Mouse (Mus musculus) neural tube, postnatal 0 days (tissue): ENCODE measurements around the gene Ercc6l. TPM values are rescaled to one million over a fixed set of nuclear protein-coding genes. Genes with fewer than 3 reads are reported as not detected.

ENCODE experiments used
- polyA plus RNA-seq: library from polyadenylated mRNA; unstranded; fragments of >200 nt; fragmentation: Nextera tagmentation; extraction: Ambion mirVana; gene quantifications from 2 replicates; pipeline ENCODE4 v1.2.1, GENCODE M21; 2015

Ercc6l gene
- polyA plus RNA-seq, result 0.51 and 0.67 TPM in 2 replicates

GRCm38 (mm10) chrX:102156618-102157422 is at the start of gene Ercc6l:
Ercc6l (minus strand) TSS chrX:102157091.

GRCm38 (mm10) chrX:102188712-102189497 is 32.0 kb upstream of the Ercc6l start, which contains the start of gene Rps4x:
Rps4x (minus strand) TSS chrX:102189394.

GRCm38 (mm10) chrX:102119042-102119864 is 37.6 kb downstream of the Ercc6l start, which contains the start of gene Pin4:
Pin4 (plus strand) TSS chrX:102119447.

Other genes with a start within 250 kb of the Ercc6l start
- gene Rtl5, start 85.8 kb downstream of the Ercc6l start, polyA plus RNA-seq, result 4.8 and 5.2 TPM in 2 replicates
- 50.8 and 64.4 TPM in 2 replicates for gene Pin4, start 37.6 kb downstream of the Ercc6l start, polyA plus RNA-seq
- gene Rps4x, start 32.3 kb upstream of the Ercc6l start, polyA plus RNA-seq, result 381 and 397 TPM in 2 replicates
- 15.2 and 17.2 TPM in 2 replicates for gene Cited1, start 95.1 kb upstream of the Ercc6l start, polyA plus RNA-seq